Mouse (Mus musculus) ES-E14 (cell line): Measurements from ENCODE around the gene Sema3b.

Experiments used
- CHD2 ChIP-seq: IDR thresholded peaks from 2 replicates; pipeline ENCODE4 v1.6.1; 2014; ENCODE audit warnings: mild to moderate bottlenecking, low read depth, low read length, inconsistent platforms
- HCFC1 ChIP-seq: IDR thresholded peaks from 2 replicates; pipeline ENCODE4 v1.6.1; 2012; ENCODE audit warnings: low read length, inconsistent platforms, borderline replicate concordance; ENCODE audit not compliant: insufficient read depth
- MAFK ChIP-seq: IDR thresholded peaks from 2 replicates; pipeline ENCODE4 v1.6.1; 2014; ENCODE audit warnings: mild to moderate bottlenecking, low read depth, low read length, inconsistent platforms; ENCODE audit not compliant: insufficient read depth
- ZC3H11A ChIP-seq: IDR thresholded peaks from 2 replicates; pipeline ENCODE4 v1.6.1; 2012; ENCODE audit warnings: low read depth, mild to moderate bottlenecking, inconsistent platforms, low read length, borderline replicate concordance
- ZNF384 ChIP-seq: IDR thresholded peaks from 2 replicates; pipeline ENCODE4 v1.6.1; 2012; ENCODE audit warnings: low read depth, low read length, inconsistent platforms

GRCm38 (mm10) chr9:107626158-107626843 is 17.3 kb upstream of the Sema3b start:
- no peak for TF ChIP-seq ZNF384
- no peak for TF ChIP-seq MAFK
- no peak for TF ChIP-seq HCFC1
- TF ChIP-seq CHD2: no peak
- no peak for TF ChIP-seq ZC3H11A
